In the genomic region with DNA sequence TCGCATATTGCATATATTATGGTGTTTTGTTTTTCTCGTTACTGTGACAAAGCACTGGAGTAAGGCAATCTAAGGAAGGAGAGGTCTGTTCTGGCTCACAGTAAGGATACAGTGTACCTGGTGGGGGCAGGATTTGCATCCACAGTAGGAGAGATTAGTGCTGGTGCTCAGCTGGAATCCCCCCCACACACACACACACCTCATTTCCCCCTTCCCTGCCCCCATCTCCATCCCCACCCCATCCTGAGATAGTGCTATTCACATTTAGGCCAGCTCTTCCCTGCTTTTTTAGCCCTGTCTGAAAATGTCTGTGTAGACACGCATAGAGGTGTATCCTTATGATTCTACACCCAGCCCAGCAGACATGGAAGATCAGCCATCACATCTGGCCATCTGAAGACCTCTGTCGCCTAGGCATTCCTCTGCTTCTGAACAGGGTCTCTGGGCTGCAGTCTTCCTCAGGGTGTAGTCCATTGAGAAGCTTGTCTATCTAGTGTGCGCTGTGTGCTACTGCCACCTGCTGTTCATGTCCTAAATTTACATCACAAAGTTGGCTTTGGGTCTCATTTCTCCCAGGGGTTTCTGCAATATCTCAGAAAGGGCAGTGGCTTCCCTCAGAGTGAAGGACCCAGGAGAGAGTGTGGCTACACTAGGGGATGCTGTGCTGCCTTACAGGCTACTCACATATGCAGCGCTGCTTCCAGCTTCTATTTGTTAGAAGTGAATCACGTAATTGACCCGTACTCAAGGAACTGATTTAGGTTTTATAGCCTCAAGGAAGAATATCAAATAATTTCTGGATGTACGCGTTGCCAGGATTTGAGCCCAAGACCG, we compare ENCODE assay signal across 7 mouse cellular contexts. TPM values are rescaled to one million over a fixed set of nuclear protein-coding genes. Genes with fewer than 3 reads are reported as not detected.
DNase-seq lines count a peak whose midpoint lies in the region; ATAC-seq and TF ChIP-seq lines count a peak whose summit lies in the region.

No protein-coding gene starts in this region.

- H3K4me1 ChIP-seq in MEL (ENCODE audit: control insufficient read depth in 1 of 2, insufficient read depth in 2 of 2, low read length in 2 of 2): no peaks in the 10 kb centered on the region
- H3K4me1 ChIP-seq in bone marrow macrophage, adult 2 months (ENCODE audit: control insufficient read depth, insufficient read depth, low read length): no peaks in the 10 kb centered on the region
- no peaks in the 10 kb centered on the region for H3K4me1 ChIP-seq in embryonic fibroblast, embryonic 13.5 days (ENCODE audit: control insufficient read depth, insufficient read depth, low read length)
- H3K4me1 ChIP-seq in hindbrain, embryonic 13.5 days (replicated peaks): no peaks in the 10 kb centered on the region

- 58% methylated on average over 11 of the region's 11 CpGs for WGBS in hindbrain, embryonic 13.5 days

- H3K36me3 ChIP-seq in MEL (ENCODE audit: control insufficient read depth in 1 of 2, insufficient read depth in 2 of 2, low read length in 2 of 2): no peaks in the 10 kb centered on the region
- no peaks in the 10 kb centered on the region for H3K36me3 ChIP-seq in hindbrain, embryonic 13.5 days

- DNase-seq in MEL (ENCODE audit: low read depth, low spot score): peak; percentile 79
- peak; percentile 48 to 57 for DNase-seq in left cerebral cortex, adult 2 months (ENCODE audit: extremely low spot score in 1 of 2, low spot score in 2 of 2)
- peak; percentile 50 to 72 for DNase-seq in lung, postnatal 4 days
- DNase-seq in right cerebral cortex, postnatal 25 days: peak; percentile 46

- TF ChIP-seq EP300 in MEL (IDR thresholded peaks at IDR 0.05; ENCODE audit: low read depth in 1 of 2, low read length in 2 of 2): no peak

- TF ChIP-seq POLR2A in MEL (IDR thresholded peaks at IDR 0.05; ENCODE audit: control insufficient read depth in 1 of 2, insufficient read depth in 1 of 2, low read depth in 1 of 2, low read length in 2 of 2, poor library complexity in 1 of 2): no peak
- no peak for TF ChIP-seq POLR2A in bone marrow macrophage, adult 2 months (IDR thresholded peaks at IDR 0.05; ENCODE audit: borderline replicate concordance, low read depth, low read length)
- TF ChIP-seq POLR2A in embryonic fibroblast, embryonic 13.5 days (IDR thresholded peaks at IDR 0.05; ENCODE audit: low read depth, low read length): no peak

- peak; percentile 76 to 96 (median 92) for TF ChIP-seq CTCF in MEL (IDR thresholded peaks at IDR 0.05 in 2 of 3, conservative IDR thresholded peaks at IDR 0.05 in 1 of 3; ENCODE audit: control insufficient read depth in 1 of 3, insufficient read depth in 1 of 3, low read depth in 2 of 3, low read length in 3 of 3, poor library complexity in 1 of 3, severe bottlenecking in 1 of 3)
- peak; percentile 74 for TF ChIP-seq CTCF in bone marrow macrophage, adult 2 months (IDR thresholded peaks at IDR 0.05; ENCODE audit: low read depth, low read length)
- peak; percentile 51; the same call in 1 of the 2 replicates for TF ChIP-seq CTCF in embryonic fibroblast, embryonic 13.5 days (IDR thresholded peaks at IDR 0.05; ENCODE audit: borderline replicate concordance, insufficient read depth, low read length)
- TF ChIP-seq CTCF in left cerebral cortex, adult 2 months (IDR thresholded peaks at IDR 0.05): peak; percentile 83

- peak; percentile 66; the same call in 1 of the 2 replicates for ATAC-seq in hindbrain, embryonic 13.5 days (ENCODE audit: low FRiP score)

- peak; percentile 98 for TF ChIP-seq RAD21 in MEL (IDR thresholded peaks at IDR 0.05; ENCODE audit: low read depth, low read length)

- intact Hi-C loops in left cerebral cortex, adult 2 months (cut with DNase I): loop anchor here (1.0 to 5.0 kb wide), 3 partner anchors 142 to 666 kb away; no protein-coding TSS in a partner anchor

- no peak overlapping the region for H3K9ac ChIP-seq in MEL (ENCODE audit: control insufficient read depth, low read depth, low read length, poor library complexity, severe bottlenecking)
- no peak overlapping the region for H3K9ac ChIP-seq in hindbrain, embryonic 13.5 days

- no peak overlapping the region for H3K4me3 ChIP-seq in MEL (ENCODE audit: control insufficient read depth in 1 of 2, insufficient read depth in 1 of 2, low read depth in 2 of 2, low read length in 2 of 2)
- no peak overlapping the region for H3K4me3 ChIP-seq in bone marrow macrophage, adult 2 months (ENCODE audit: insufficient read depth, low read length)
- H3K4me3 ChIP-seq in embryonic fibroblast, embryonic 13.5 days (ENCODE audit: insufficient read depth, low read length): no peak overlapping the region
- no peak overlapping the region for H3K4me3 ChIP-seq in hindbrain, embryonic 13.5 days
- H3K4me3 ChIP-seq in left cerebral cortex, adult 2 months: no peak overlapping the region

- H3K79me2 ChIP-seq in MEL (ENCODE audit: control insufficient read depth, insufficient read depth, low read length, poor library complexity): no peaks in the 10 kb centered on the region

- no peaks in the 10 kb centered on the region for H3K9me3 ChIP-seq in MEL (replicated peaks; ENCODE audit: insufficient read depth, low read length)
- H3K9me3 ChIP-seq in hindbrain, embryonic 13.5 days: no peaks in the 10 kb centered on the region

- H3K27ac ChIP-seq in MEL (ENCODE audit: control insufficient read depth, low read depth, low read length): no peak overlapping the region
- H3K27ac ChIP-seq in bone marrow macrophage, adult 2 months (ENCODE audit: insufficient read depth, low read depth, low read length): no peak overlapping the region
- H3K27ac ChIP-seq in embryonic fibroblast, embryonic 13.5 days (ENCODE audit: insufficient read depth, low read length): no peak overlapping the region
- no peak overlapping the region for H3K27ac ChIP-seq in hindbrain, embryonic 13.5 days
- no peak overlapping the region for H3K27ac ChIP-seq in left cerebral cortex, adult 2 months

- no peaks in the 10 kb centered on the region for H3K27me3 ChIP-seq in MEL (ENCODE audit: control insufficient read depth in 1 of 2, insufficient read depth in 2 of 2, low read length in 2 of 2)
- H3K27me3 ChIP-seq in hindbrain, embryonic 13.5 days: no peaks in the 10 kb centered on the region

- H3K4me2 ChIP-seq in hindbrain, embryonic 13.5 days: no peak overlapping the region

TF ChIP-seq in MEL, 35 proteins besides CTCF, POLR2A, EP300 and RAD21:
- TF ChIP-seq SMC3 (IDR thresholded peaks at IDR 0.05; ENCODE audit: low read depth, low read length) (peak; percentile 94), ZC3H11A (IDR thresholded peaks at IDR 0.05; ENCODE audit: low read depth, low read length) (peak; percentile 90), MAFK (IDR thresholded peaks at IDR 0.05; ENCODE audit: borderline replicate concordance, low read depth, low read length) (no peak)
TF ChIP-seq in MEL: peak in this region for 2.

RNA-seq across cellular contexts. Expression of a gene that starts 44.4 kb away (rescaled TPM):
- 118 and 128 TPM in 2 replicates for total RNA-seq in MEL (2012; rRNA removed)
- 10 to 100 TPM; 43.7 to 96.1 TPM for polyA plus RNA-seq in MEL (2012; ENCODE audit: insufficient read depth in 1 of 2, insufficient read length in 2 of 2, low read depth in 1 of 2, low replicate concordance in 2 of 2, missing spikeins in 1 of 2)
- 2.9 and 3.5 TPM in 2 replicates for polyA plus RNA-seq in bone marrow macrophage, adult 2 months (2012; ENCODE audit: insufficient read depth, insufficient read length, missing spikeins)
- polyA plus RNA-seq in embryonic fibroblast, embryonic 13.5 days (2011; ENCODE audit: insufficient read length, low read depth, missing spikeins): 12.9 and 25.2 TPM in 2 replicates
- polyA plus RNA-seq in hindbrain, embryonic 13.5 days (2015; fragmentation: Nextera tagmentation; extraction: Ambion mirVana): 8.3 and 8.4 TPM in 2 replicates
- 10 to 100 TPM; 16.7 to 17.9 TPM for total RNA-seq in left cerebral cortex, adult 2 months (2021)
